Comparison of ENCODE assay signal across 10 mouse cellular contexts in the genomic region with DNA sequence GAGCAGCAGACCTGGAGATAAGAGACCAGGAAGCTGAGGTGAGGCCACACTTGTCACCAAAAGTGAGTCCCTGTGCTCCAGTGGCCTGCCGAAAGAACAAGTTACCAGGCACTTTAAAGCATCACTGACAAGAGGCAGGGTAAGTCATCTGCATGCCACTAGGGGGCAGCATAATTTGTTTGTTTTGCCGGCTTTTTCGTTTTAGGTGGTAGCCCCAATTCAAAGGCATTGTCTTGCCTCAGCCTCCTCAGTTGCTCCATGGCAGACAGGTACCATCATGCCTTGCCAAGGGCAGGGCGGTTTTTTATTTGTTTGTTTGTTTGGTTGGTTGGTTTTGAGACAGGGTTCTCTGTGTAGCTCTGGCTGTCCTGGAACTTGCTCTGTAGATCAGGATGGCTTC. TPM values are rescaled to one million over a fixed set of nuclear protein-coding genes. Genes with fewer than 3 reads are reported as not detected.
DNase-seq lines count a peak whose midpoint lies in the region; ATAC-seq and TF ChIP-seq lines count a peak whose summit lies in the region.
"Had no signal": no experiment of that assay in that cellular context is flagged by ENCODE, and none has a peak within 500 bp of the region (broad histone marks: within the 10 kb centered on the region; RNA-seq: fewer than 3 reads in every experiment).

No protein-coding gene starts in this region.

- H3K9me3 ChIP-seq in heart, embryonic 10.5 days, result no peaks in the 10 kb centered on the region
- H3K9me3 ChIP-seq in hindbrain, postnatal 0 days (ENCODE audit: low read length), result no peaks in the 10 kb centered on the region
- H3K9me3 ChIP-seq in neural tube, embryonic 15.5 days (replicated peaks), result no peaks in the 10 kb centered on the region
- H3K9me3 ChIP-seq: embryonic facial prominence, embryonic 13.5 days had no signal

- no peak overlapping the region for H3K4me3 ChIP-seq in heart, embryonic 10.5 days
- no peak overlapping the region for H3K4me3 ChIP-seq in hindbrain, postnatal 0 days (ENCODE audit: low read length)
- no peak overlapping the region for H3K4me3 ChIP-seq in neural tube, embryonic 15.5 days (replicated peaks)
- H3K4me3 ChIP-seq: embryonic facial prominence, embryonic 13.5 days had no signal

- WGBS in heart, embryonic 10.5 days, result 66% methylated on average over 4 of the region's 4 CpGs
- WGBS in hindbrain, postnatal 0 days, result 68% methylated on average over 4 of the region's 4 CpGs
- WGBS in neural tube, embryonic 15.5 days, result 71% methylated on average over 4 of the region's 4 CpGs

- H3K27ac ChIP-seq in heart, embryonic 10.5 days, result no peak overlapping the region
- H3K27ac ChIP-seq in hindbrain, postnatal 0 days, result no peak overlapping the region
- H3K27ac ChIP-seq in neural tube, embryonic 15.5 days (replicated peaks), result no peak overlapping the region
- H3K27ac ChIP-seq: embryonic facial prominence, embryonic 13.5 days had no signal

- ATAC-seq in hindbrain, postnatal 0 days, result no peak
- ATAC-seq in neural tube, embryonic 15.5 days (ENCODE audit: low FRiP score), result no peak

- H3K4me2 ChIP-seq in hindbrain, postnatal 0 days (ENCODE audit: low read depth, low read length), result no peak overlapping the region
- no peak overlapping the region for H3K4me2 ChIP-seq in neural tube, embryonic 15.5 days
- H3K4me2 ChIP-seq: embryonic facial prominence, embryonic 13.5 days had no signal

- H3K4me1 ChIP-seq in heart, embryonic 10.5 days, result peaks cover 29% of the 10 kb centered on the region
- H3K4me1 ChIP-seq in hindbrain, postnatal 0 days (ENCODE audit: insufficient read depth, low read length), result no peaks in the 10 kb centered on the region
- no peaks in the 10 kb centered on the region; the same call in none of the 2 replicates for H3K4me1 ChIP-seq in neural tube, embryonic 15.5 days

- no peaks in the 10 kb centered on the region for H3K27me3 ChIP-seq in heart, embryonic 10.5 days (ENCODE audit: insufficient read depth, poor library complexity, severe bottlenecking)
- no peaks in the 10 kb centered on the region for H3K27me3 ChIP-seq in hindbrain, postnatal 0 days (ENCODE audit: insufficient read depth, low read length)
- H3K27me3 ChIP-seq in neural tube, embryonic 15.5 days (replicated peaks), result no peaks in the 10 kb centered on the region
- H3K27me3 ChIP-seq: embryonic facial prominence, embryonic 13.5 days had no signal

- H3K9ac ChIP-seq in hindbrain, postnatal 0 days (replicated peaks; ENCODE audit: low read length), result no peak overlapping the region
- no peak overlapping the region for H3K9ac ChIP-seq in neural tube, embryonic 15.5 days (replicated peaks)
- H3K9ac ChIP-seq: embryonic facial prominence, embryonic 13.5 days had no signal

- DNase-seq in heart, adult 11 months, result peak; percentile 90
- no peak for DNase-seq in heart, embryonic 10.5 days (ENCODE audit: low spot score)
- DNase-seq in urinary bladder, postnatal 25 days (ENCODE audit: low spot score), result peak; percentile 28
- no peak for DNase-seq in urinary bladder, postnatal 4 days (ENCODE audit: low spot score in 2 of 2)
- DNase-seq in cerebellum, adult 8-10 months, result peak; percentile 45
- peak; percentile 36 for DNase-seq in hindbrain, postnatal 0 days (ENCODE audit: low spot score)
- DNase-seq in lung, postnatal 36 days, result peak; percentile 67

- H3K36me3 ChIP-seq in heart, embryonic 10.5 days, result peaks cover 15% of the 10 kb centered on the region; the same call in 1 of the 2 replicates
- H3K36me3 ChIP-seq in hindbrain, postnatal 0 days (ENCODE audit: insufficient read depth, low read length), result no peaks in the 10 kb centered on the region
- H3K36me3 ChIP-seq in neural tube, embryonic 15.5 days, result no peaks in the 10 kb centered on the region

- peak; percentile 55 for TF ChIP-seq CTCF in hindbrain, postnatal 0 days (IDR thresholded peaks at IDR 0.05; ENCODE audit: low read depth)

RNA-seq across cellular contexts. Expression of a gene that starts 26.2 kb away (rescaled TPM):
- polyA plus RNA-seq in heart, embryonic 10.5 days (2016; fragmentation: Nextera tagmentation; extraction: Ambion mirVana), result not detected in 2 replicates
- total RNA-seq in hindbrain, postnatal 0 days (2014; rRNA removed), result not detected in 2 replicates
- polyA plus RNA-seq in hindbrain, postnatal 0 days (2015; fragmentation: Nextera tagmentation; extraction: Ambion mirVana), result not detected in 2 replicates
- polyA plus RNA-seq in neural tube, embryonic 15.5 days (2015; fragmentation: Nextera tagmentation; extraction: Ambion mirVana), result not detected in 2 replicates
- total RNA-seq: left cerebral cortex, postnatal 10 days had no signal
- polyA plus RNA-seq: embryonic facial prominence, embryonic 13.5 days had no signal

RNA-seq across cellular contexts. Expression of a gene that starts 34.2 kb away (rescaled TPM):
- 32.2 and 41.3 TPM in 2 replicates for polyA plus RNA-seq in heart, embryonic 10.5 days (2016; fragmentation: Nextera tagmentation; extraction: Ambion mirVana)
- total RNA-seq in hindbrain, postnatal 0 days (2014; rRNA removed), result 71.3 and 79.9 TPM in 2 replicates
- polyA plus RNA-seq in hindbrain, postnatal 0 days (2015; fragmentation: Nextera tagmentation; extraction: Ambion mirVana), result 81.7 and 82.1 TPM in 2 replicates
- 96.2 and 96.6 TPM in 2 replicates for polyA plus RNA-seq in neural tube, embryonic 15.5 days (2015; fragmentation: Nextera tagmentation; extraction: Ambion mirVana)

RNA-seq across cellular contexts. Expression of a gene that starts 42.0 kb away (rescaled TPM):
- polyA plus RNA-seq in heart, embryonic 10.5 days (2016; fragmentation: Nextera tagmentation; extraction: Ambion mirVana), result 7.9 and 9.5 TPM in 2 replicates
- total RNA-seq in hindbrain, postnatal 0 days (2014; rRNA removed), result 8.4 and 14.7 TPM in 2 replicates
- 6.8 and 7.6 TPM in 2 replicates for polyA plus RNA-seq in hindbrain, postnatal 0 days (2015; fragmentation: Nextera tagmentation; extraction: Ambion mirVana)
- 5.3 and 5.6 TPM in 2 replicates for polyA plus RNA-seq in neural tube, embryonic 15.5 days (2015; fragmentation: Nextera tagmentation; extraction: Ambion mirVana)

Comparison
In these comparisons a context has a peak if more than half of its experiments do, and no peak if none do; other contexts are left out.
1. DNase-seq: peak in heart, adult 11 months (single experiment), urinary bladder, postnatal 25 days (single experiment), cerebellum, adult 8-10 months (single experiment), hindbrain, postnatal 0 days (single experiment) and lung, postnatal 36 days (single experiment); none in heart, embryonic 10.5 days (single experiment) and urinary bladder, postnatal 4 days (0 of 2).